Mouse (Mus musculus): Measurements from ENCODE around the gene Suz12. TPM values are rescaled to one million over a fixed set of nuclear protein-coding genes. Genes with fewer than 3 reads are reported as not detected.
"Not testable (repeated sequence)": the region's sequence is repeated elsewhere in the genome, so short reads cannot be mapped to it uniquely, and the experiment has no call there.

Gene Suz12
- polyA plus RNA-seq, 1 experiment from 2014 or later = 19.6 TPM

DNA sequence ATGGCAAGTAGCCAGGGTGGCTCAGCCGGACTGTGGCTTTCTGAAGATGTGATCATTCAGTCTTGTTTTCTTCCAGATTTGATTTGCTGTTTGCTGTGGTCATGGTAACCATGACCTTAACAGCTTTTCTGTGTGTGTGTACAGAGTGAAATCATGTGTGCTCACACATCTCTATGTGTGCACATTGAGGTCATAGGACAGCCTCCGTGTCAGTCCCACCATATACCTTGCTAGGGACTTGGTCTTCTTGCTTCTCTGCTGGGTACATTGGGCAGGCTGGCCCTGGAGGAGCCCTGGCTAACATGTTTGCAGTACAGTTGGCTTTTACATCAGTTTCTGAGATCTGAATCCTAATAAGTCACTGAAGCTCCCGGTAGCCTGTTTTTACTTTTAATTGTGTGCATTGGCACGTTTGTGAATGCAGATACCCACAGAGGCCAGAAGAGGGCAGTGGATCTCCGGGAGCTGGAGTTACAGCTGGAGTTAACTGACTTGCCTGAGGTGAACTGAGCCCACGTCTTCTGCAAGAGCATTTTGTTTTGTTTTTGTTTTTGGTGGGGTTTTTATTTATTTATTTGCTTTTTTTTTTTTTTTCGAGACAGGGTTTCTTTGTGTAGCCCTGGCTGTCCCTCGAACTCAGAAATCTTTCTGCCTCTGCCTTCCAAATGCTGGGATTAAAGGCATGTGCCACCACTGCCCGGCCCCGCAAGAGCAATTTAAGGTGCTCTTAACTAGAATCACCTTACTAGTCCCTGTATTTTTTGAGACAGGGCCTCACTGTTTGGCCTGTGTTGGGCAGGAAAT is 49.9 kb downstream of the Suz12 start:
- Histone ChIP-seq H3K36me3 (ENCODE audit: inconsistent target) (peaks cover 15% of the 10 kb centered on the region), H3K4me3 (ENCODE audit: inconsistent target) (no peak overlapping the region), H3K79me2 (ENCODE audit: inconsistent target) (no peaks in the 10 kb centered on the region), H3K27ac (no peak overlapping the region)
- WGBS (ENCODE audit: missing documents) = 48% methylated on average over 9 of the region's 10 CpGs

DNA sequence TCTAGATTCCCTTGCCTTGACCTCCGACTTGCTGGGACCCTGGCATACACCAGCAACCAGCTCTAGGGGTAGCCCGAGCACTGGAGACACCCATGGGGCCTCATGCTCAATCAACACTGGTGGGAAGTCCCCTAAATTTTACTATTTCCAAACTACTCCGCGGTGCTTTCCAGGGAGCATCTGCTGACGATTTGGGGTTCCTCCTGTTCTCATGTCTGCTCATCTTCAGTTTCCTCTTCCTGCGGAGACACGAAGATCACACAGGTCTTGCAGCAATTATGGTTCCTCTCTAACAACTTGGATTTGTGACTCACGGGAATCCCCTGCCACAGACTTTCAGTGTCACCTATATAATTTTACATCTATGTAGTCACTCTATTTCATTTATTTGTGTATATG is 50.5 kb downstream of the Suz12 start:
- Histone ChIP-seq H3K27ac (no peak overlapping the region), H3K4me3 (ENCODE audit: inconsistent target) (no peak overlapping the region), H3K36me3 (ENCODE audit: inconsistent target) (peaks cover 21% of the 10 kb centered on the region), H3K79me2 (ENCODE audit: inconsistent target) (no peaks in the 10 kb centered on the region)
- 74% methylated on average over 8 of the region's 8 CpGs for WGBS (ENCODE audit: missing documents)

- Histone ChIP-seq H3K36me3 (ENCODE audit: inconsistent target) (peaks cover 54% of the 10 kb centered on the region), H3K4me3 (ENCODE audit: inconsistent target) (no peak overlapping the region), H3K27ac (no peak overlapping the region), H3K79me2 (ENCODE audit: inconsistent target) (peaks cover 10% of the 10 kb centered on the region; the same call in 1 of the 2 replicates)
- 94% methylated on average over 7 of the region's 7 CpGs for WGBS (ENCODE audit: missing documents)
Observed at GRCm38 (mm10) chr11:80046856-80047255, 54.0 kb downstream of the Suz12 start.

DNA sequence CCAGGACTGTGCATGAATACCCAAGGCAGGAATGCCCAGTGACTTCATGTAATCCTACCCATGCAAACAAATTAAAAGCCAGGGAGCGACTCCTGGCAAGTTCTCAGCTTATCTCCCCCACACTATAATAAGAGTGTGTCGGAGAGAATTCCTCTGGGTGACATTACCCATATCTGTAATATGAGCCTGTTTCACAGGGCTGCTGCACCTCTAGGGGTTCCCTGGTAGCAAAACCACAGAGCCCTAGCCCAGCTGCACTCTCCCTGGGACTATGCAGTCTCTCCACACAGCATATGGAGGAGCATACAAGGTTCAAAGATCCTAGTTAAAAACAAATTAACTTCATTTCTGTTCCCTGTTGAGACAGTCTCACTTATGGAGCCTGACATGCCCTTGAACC is 57.2 kb downstream of the Suz12 start:
- peaks cover 86% of the 10 kb centered on the region for H3K36me3 ChIP-seq (ENCODE audit: inconsistent target)
- no peak overlapping the region for H3K27ac ChIP-seq
- H3K4me3 ChIP-seq (ENCODE audit: inconsistent target) = no peak overlapping the region
- 76% methylated on average over 2 of the region's 2 CpGs for WGBS (ENCODE audit: missing documents)
- peaks cover 41% of the 10 kb centered on the region; the same call in 1 of the 2 replicates for H3K79me2 ChIP-seq (ENCODE audit: inconsistent target)

GRCm38 (mm10) chr11:80052456-80052855 is 59.5 kb downstream of the Suz12 start:
- WGBS (ENCODE audit: missing documents) = 62% methylated on average over 7 of the region's 7 CpGs
- Histone ChIP-seq H3K79me2 (ENCODE audit: inconsistent target) (peaks cover 48% of the 10 kb centered on the region; the same call in 1 of the 2 replicates), H3K4me3 (ENCODE audit: inconsistent target) (no peak overlapping the region), H3K27ac (no peak overlapping the region), H3K36me3 (ENCODE audit: inconsistent target) (peaks cover 95% of the 10 kb centered on the region)

DNA sequence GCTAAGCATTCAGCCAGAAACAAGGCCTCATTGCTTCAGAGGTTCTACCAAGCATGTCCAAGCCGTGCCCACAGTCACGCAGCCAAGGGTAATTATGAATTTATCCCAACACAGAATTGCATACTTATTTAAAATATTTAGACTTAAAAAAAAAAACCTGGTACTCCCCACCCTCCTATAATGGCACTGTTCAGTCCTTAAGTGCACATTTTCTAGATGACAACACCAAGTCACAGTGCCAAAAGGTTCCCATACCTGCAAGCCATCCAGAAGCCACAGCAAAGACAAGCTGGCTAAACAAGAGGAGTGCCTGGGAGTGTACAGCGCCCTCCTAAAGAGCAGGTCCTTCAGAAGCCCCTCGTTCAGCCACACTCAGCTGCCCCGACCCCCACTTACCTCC is 60.3 kb downstream of the Suz12 start:
- peaks cover 48% of the 10 kb centered on the region; the same call in 1 of the 2 replicates for H3K79me2 ChIP-seq (ENCODE audit: inconsistent target)
- peaks cover 95% of the 10 kb centered on the region for H3K36me3 ChIP-seq (ENCODE audit: inconsistent target)
- H3K4me3 ChIP-seq (ENCODE audit: inconsistent target) = no peak overlapping the region
- WGBS (ENCODE audit: missing documents) = 98% methylated on average over 5 of the region's 5 CpGs
- no peak overlapping the region for H3K27ac ChIP-seq

GRCm38 (mm10) chr11:80054659-80055058 is 61.8 kb downstream of the Suz12 start:
- Histone ChIP-seq H3K36me3 (ENCODE audit: inconsistent target) (peaks cover 94% of the 10 kb centered on the region), H3K27ac (no peak overlapping the region), H3K4me3 (ENCODE audit: inconsistent target) (no peak overlapping the region), H3K79me2 (ENCODE audit: inconsistent target) (peaks cover 48% of the 10 kb centered on the region; the same call in 1 of the 2 replicates)
- 81% methylated on average over 4 of the region's 4 CpGs for WGBS (ENCODE audit: missing documents)

- Histone ChIP-seq H3K79me2 (ENCODE audit: inconsistent target) (peaks cover 55% of the 10 kb centered on the region; the same call in 1 of the 2 replicates), H3K4me3 (ENCODE audit: inconsistent target) (no peak overlapping the region), H3K36me3 (ENCODE audit: inconsistent target) (peaks cover 94% of the 10 kb centered on the region), H3K27ac (no peak overlapping the region)
- 94% methylated on average over 9 of the region's 9 CpGs for WGBS (ENCODE audit: missing documents)
Observed at GRCm38 (mm10) chr11:80056141-80056540, 63.2 kb downstream of the Suz12 start.

- WGBS (ENCODE audit: missing documents) = 86% methylated on average over 4 of the region's 4 CpGs
- Histone ChIP-seq H3K4me3 (ENCODE audit: inconsistent target) (no peak overlapping the region), H3K27ac (no peak overlapping the region), H3K36me3 (ENCODE audit: inconsistent target) (peaks cover 62% of the 10 kb centered on the region), H3K79me2 (ENCODE audit: inconsistent target) (peaks cover 66% of the 10 kb centered on the region)
Observed at GRCm38 (mm10) chr11:80062159-80062558, 69.3 kb downstream of the Suz12 start.

DNA sequence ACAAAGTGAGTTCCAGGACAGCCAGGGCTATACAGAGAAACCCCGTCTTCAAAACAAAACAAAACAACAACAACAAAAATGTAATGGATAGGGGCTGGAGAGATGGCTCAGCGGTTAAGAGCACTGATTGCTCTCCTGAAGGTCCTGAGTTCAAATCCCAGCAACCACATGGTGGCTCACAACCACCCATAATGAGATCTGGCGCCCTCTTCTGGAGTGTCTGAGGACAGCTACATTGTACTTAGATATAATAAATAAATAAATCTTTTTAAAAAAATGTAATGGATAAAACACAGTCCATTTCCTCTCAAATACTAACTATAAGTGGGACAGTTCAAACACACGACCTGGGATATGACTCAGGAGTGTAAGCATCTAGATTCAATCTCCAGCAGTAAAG is 73.5 kb downstream of the Suz12 start:
- Histone ChIP-seq H3K36me3 (ENCODE audit: inconsistent target) (peaks cover 22% of the 10 kb centered on the region), H3K79me2 (ENCODE audit: inconsistent target) (peaks cover 94% of the 10 kb centered on the region)
- not testable (repeated sequence) for H3K4me3 ChIP-seq (ENCODE audit: inconsistent target); H3K27ac ChIP-seq
- WGBS (ENCODE audit: missing documents) = 89% methylated on average over 3 of the region's 4 CpGs

GRCm38 (mm10) chr11:80067558-80067957 is 74.7 kb downstream of the Suz12 start:
- H3K36me3 ChIP-seq (ENCODE audit: inconsistent target) = peaks cover 13% of the 10 kb centered on the region; the same call in 1 of the 2 replicates
- H3K79me2 ChIP-seq (ENCODE audit: inconsistent target) = peaks cover 95% of the 10 kb centered on the region
- no peak overlapping the region for H3K4me3 ChIP-seq (ENCODE audit: inconsistent target)
- 0% methylated on average over 5 of the region's 5 CpGs for WGBS (ENCODE audit: missing documents)
- peak overlapping the region; percentile 41 for H3K27ac ChIP-seq

GRCm38 (mm10) chr11:80069815-80070214 is 76.9 kb downstream of the Suz12 start:
- H3K4me3 ChIP-seq (ENCODE audit: inconsistent target) = no peak overlapping the region
- WGBS (ENCODE audit: missing documents) = 75% methylated on average over 3 of the region's 3 CpGs
- peaks cover 98% of the 10 kb centered on the region for H3K79me2 ChIP-seq (ENCODE audit: inconsistent target)
- H3K36me3 ChIP-seq (ENCODE audit: inconsistent target) = 0 out of 2 replicates have a peak, but pooled peaks cover 4% of the 10 kb centered on the region
- H3K27ac ChIP-seq = no peak overlapping the region

GRCm38 (mm10) chr11:80071039-80071438 is 78.1 kb downstream of the Suz12 start:
- 80% methylated on average over 2 of the region's 2 CpGs for WGBS (ENCODE audit: missing documents)
- H3K36me3 ChIP-seq (ENCODE audit: inconsistent target) = 0 out of 2 replicates have a peak, but pooled peaks cover 4% of the 10 kb centered on the region
- H3K27ac ChIP-seq = peak overlapping the region; percentile 4; the same call in 1 of the 2 replicates
- no peak overlapping the region for H3K4me3 ChIP-seq (ENCODE audit: inconsistent target)
- H3K79me2 ChIP-seq (ENCODE audit: inconsistent target) = peaks cover 98% of the 10 kb centered on the region

DNA sequence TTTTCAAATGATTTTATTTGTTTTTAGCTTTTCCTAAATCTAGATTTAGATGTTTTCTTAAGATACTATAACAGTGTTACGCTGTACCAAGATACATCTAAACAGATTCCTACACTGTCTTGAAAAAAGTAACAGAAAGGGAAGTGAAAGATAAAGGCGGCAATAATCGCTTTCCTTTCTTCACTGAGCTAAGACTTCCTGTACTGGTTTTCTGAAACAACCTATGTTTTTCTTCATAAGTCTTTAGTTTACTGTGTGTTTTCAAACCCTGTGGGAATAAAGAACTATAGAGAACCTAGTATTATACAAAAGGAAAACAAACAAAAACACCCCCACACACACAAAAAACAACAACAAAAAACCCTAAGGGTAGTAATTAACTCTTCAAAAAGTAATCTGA is 79.5 kb downstream of the Suz12 start:
- no peak overlapping the region for H3K4me3 ChIP-seq (ENCODE audit: inconsistent target)
- H3K79me2 ChIP-seq (ENCODE audit: inconsistent target) = peaks cover 98% of the 10 kb centered on the region
- WGBS (ENCODE audit: missing documents) = 5% methylated on average over 3 of the region's 3 CpGs
- H3K36me3 ChIP-seq (ENCODE audit: inconsistent target) = 0 out of 2 replicates have a peak, but pooled peaks cover 4% of the 10 kb centered on the region
- H3K27ac ChIP-seq = peak overlapping the region; percentile 59

- H3K36me3 ChIP-seq (ENCODE audit: inconsistent target) = 0 out of 2 replicates have a peak, but pooled peaks cover 4% of the 10 kb centered on the region
Observed at GRCm38 (mm10) chr11:80075608-80076277, 82.8 kb downstream of the Suz12 start.

More at GRCm38 (mm10) chr11:80075608-80076277, 82.8 kb downstream of the Suz12 start:
- no peak overlapping the region for H3K4me3 ChIP-seq (ENCODE audit: inconsistent target)
- H3K27ac ChIP-seq = peak overlapping the region; percentile 70
- H3K79me2 ChIP-seq (ENCODE audit: inconsistent target) = peaks cover 96% of the 10 kb centered on the region
- 21% methylated on average over 4 of the region's 5 CpGs for WGBS (ENCODE audit: missing documents)
